Mouse (Mus musculus) hindbrain, embryonic 11.5 days (tissue): ENCODE measurements around the gene Atox1. TPM values are rescaled to one million over a fixed set of nuclear protein-coding genes. Genes with fewer than 3 reads are reported as not detected.

Source experiments
- ATAC-seq: fragments of 200-750 bp; cut with Nextera tagmentation; 2 replicates; pipeline ENCODE4 v1.8.0; 2017; ENCODE audit warnings: mild to moderate bottlenecking, moderate TSS enrichment, moderate library complexity; ENCODE audit not compliant: low FRiP score
- DNase-seq: peaks from one replicate; pipeline ENCODE4 v3.0.0-alpha.2; 2015; ENCODE audit warnings: low spot score
- H3K27ac ChIP-seq: fragments of 300-500 bp; sonication (generic); 2 replicates; pipeline ENCODE4 v1.5.1; 2014; ENCODE audit warnings: mild to moderate bottlenecking, low read depth, low read length
- H3K27me3 ChIP-seq: fragments of 300-500 bp; sonication (generic); 2 replicates; pipeline ENCODE4 v1.6.1; 2014; ENCODE audit warnings: mild to moderate bottlenecking, low read length, moderate library complexity, mixed read lengths; ENCODE audit not compliant: control insufficient read depth, insufficient read depth
- H3K36me3 ChIP-seq: fragments of 300-500 bp; sonication (generic); 2 replicates; pipeline ENCODE4 v1.6.1; 2014; ENCODE audit warnings: mild to moderate bottlenecking, low read length, moderate library complexity, mixed read lengths; ENCODE audit not compliant: control insufficient read depth, insufficient read depth
- H3K4me1 ChIP-seq: fragments of 300-500 bp; sonication (generic); replicated peaks from 2 replicates; pipeline ENCODE4 v1.6.1; 2014; ENCODE audit warnings: low read length, mixed read lengths; ENCODE audit not compliant: control insufficient read depth, insufficient read depth
- H3K4me2 ChIP-seq: fragments of 300-500 bp; sonication (generic); replicated peaks from 2 replicates; pipeline ENCODE4 v1.6.1; 2014; ENCODE audit warnings: mild to moderate bottlenecking, low read depth, low read length
- H3K4me3 ChIP-seq: fragments of 300-500 bp; sonication (generic); 2 replicates; pipeline ENCODE4 v1.5.1; 2014; ENCODE audit warnings: low read depth, low read length
- H3K9ac ChIP-seq: fragments of 300-500 bp; sonication (generic); 2 replicates; pipeline ENCODE4 v1.6.1; 2014; ENCODE audit warnings: low read depth, low read length
- H3K9me3 ChIP-seq: fragments of 300-500 bp; sonication (generic); 2 replicates; pipeline ENCODE4 v1.6.1; 2016; ENCODE audit warnings: low read length; ENCODE audit not compliant: control insufficient read depth
- WGBS: fragments of 180-500 bp; shearing (Covaris S2); extraction: QIAGEN DNeasy Blood & Tissue Kit; methylation state at CpG from one replicate; pipeline ENCODE4 v1.1.7; 2014; 5-methylcytosine and 5-hydroxymethylcytosine counted together
- polyA plus RNA-seq: library from polyadenylated mRNA; unstranded; fragments of >200 nt; fragmentation: Nextera tagmentation; extraction: Ambion mirVana; gene quantifications from 2 replicates; pipeline ENCODE4 v1.2.1, GENCODE M21; 2014

Atox1 gene
- polyA plus RNA-seq, 1 experiment from 2014 or later: 262 TPM

DNA sequence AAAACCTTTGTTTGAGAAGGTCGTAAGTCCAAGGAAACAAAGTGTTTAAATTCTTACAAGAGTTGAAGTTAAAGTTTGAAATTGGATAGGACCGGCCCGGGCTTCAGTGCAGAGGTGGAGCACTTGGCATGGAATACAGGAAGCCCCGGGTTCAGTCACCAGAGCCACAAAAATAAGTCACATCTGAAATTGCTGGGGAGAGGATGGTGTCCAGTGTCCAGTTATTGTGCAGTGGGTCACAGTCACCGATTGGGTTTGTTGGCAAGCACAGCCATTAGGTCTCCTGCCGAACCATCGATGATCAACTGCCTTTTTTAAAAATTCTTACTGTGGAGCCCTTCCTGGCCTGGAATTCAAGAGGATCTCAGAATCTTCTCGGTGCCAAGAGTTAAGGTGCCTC is 9.7 kb upstream of the Atox1 start:
- H3K9ac ChIP-seq: peak overlapping the region; percentile 97
- no peak overlapping the region for H3K27ac ChIP-seq
- H3K4me1 ChIP-seq: no peaks in the 10 kb centered on the region
- peak overlapping the region; percentile 98 for H3K4me3 ChIP-seq
- 65% methylated on average over 8 of the region's 8 CpGs for WGBS
- no peaks in the 10 kb centered on the region for H3K36me3 ChIP-seq
- no peak for DNase-seq
- H3K9me3 ChIP-seq: no peaks in the 10 kb centered on the region
- peak overlapping the region; percentile 79 for H3K4me2 ChIP-seq
- no peaks in the 10 kb centered on the region for H3K27me3 ChIP-seq
- ATAC-seq: no peak

DNA sequence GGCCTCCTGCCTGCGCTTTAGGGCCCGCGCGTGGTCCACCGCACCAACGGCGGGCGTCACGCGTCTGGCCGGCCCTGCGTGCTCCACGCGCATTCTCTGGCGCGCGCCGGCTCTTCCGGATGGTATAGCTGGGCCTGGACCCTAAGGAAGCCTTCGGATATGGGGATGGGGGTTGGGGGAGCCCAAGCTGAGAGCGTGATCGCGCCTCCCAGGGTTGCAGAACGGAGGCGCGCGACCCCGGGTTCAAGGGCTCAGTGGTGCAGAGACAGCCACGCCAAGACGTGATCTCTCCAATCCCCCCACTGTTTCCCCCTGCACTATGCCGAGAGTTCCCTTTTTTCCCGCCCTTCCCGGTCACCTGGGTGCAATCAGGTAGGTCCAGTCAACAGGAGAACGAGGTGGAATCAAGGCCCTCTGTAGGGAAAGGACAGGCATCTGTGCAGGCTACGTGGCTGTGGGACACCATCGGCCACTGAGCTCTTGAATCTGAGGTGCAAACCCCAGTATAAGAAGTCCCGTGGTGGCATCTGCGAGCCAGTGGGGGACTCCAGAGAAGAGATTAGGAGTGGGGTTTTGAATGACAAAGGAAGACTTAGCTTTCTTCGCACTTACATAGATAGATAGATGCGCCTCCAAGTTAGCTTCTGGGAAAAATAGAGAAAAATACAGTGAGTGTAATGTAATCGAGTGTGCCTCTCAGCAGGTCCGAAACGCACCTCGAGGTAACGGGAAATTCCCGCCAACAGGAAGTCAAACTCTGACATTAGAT is 9.1 kb upstream of the Atox1 start:
- DNase-seq (peak; percentile 57), ATAC-seq (peak; percentile 48; the same call in 1 of the 2 replicates)
- Histone ChIP-seq H3K27me3 (no peaks in the 10 kb centered on the region), H3K9me3 (no peaks in the 10 kb centered on the region), H3K27ac (peak overlapping the region; percentile 76), H3K36me3 (no peaks in the 10 kb centered on the region), H3K4me3 (peak overlapping the region; percentile 98), H3K4me1 (no peaks in the 10 kb centered on the region), H3K9ac (peak overlapping the region; percentile 97), H3K4me2 (peak overlapping the region; percentile 79)
- WGBS: 2% methylated on average over 44 of the region's 46 CpGs

DNA sequence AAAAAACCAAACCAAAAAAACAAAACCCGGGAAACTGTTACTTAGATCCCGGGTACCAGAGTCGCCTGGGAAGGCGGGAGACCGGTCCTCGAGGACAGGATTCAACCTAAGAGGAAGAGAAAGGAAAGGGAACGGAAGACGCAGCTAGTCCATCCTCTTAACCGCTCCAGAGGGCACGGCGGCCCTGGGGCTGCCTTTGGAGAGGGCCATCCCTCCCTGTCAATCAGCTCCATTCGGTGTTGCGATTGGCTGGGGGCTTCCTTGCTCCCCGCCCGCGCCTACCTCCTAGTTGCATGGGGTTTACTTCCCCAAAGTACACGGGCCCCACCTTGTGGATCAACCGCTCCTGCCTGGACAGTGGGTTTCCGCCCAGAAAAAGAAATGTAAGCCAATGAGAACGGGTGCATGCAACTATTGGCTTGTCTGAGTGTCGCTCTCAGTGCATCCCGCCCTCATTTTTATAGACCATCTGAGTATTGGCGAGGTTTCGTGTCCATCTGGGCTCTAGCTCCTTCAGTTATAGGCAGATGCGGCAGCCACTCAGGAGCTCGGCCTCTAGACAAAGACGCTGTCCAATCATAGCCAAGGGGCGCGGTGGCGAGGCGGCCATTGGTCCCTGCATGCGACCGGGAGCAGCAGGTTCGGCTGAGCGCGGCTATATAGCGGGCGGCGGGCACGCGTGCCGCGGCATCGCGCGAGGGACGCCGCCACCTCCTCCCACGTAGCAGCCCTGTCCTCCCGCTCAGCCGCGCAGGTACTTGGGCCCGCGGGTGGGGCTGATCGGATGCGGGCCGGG is 8.2 kb upstream of the Atox1 start, which contains the start of gene G3bp1:
Gene G3bp1 (plus strand): TSS at position 638 of the 796 bp plus-strand sequence.
- H3K9ac ChIP-seq: peak within 1 kb of the TSS; percentile 97
- under 1% methylated on average over 52 of the region's 57 CpGs for WGBS
- peak within 1 kb of the TSS; percentile 79 for H3K4me2 ChIP-seq
- H3K27ac ChIP-seq: peak within 1 kb of the TSS; percentile 86
- ATAC-seq (peak; percentile 98), DNase-seq (peak; percentile 97)
- no peaks in the 10 kb centered on the region for H3K9me3 ChIP-seq
- peak within 1 kb of the TSS; percentile 98 for H3K4me3 ChIP-seq
- no peaks in the 10 kb centered on the region for H3K36me3 ChIP-seq
- no peaks in the 10 kb centered on the region for H3K27me3 ChIP-seq
- no peaks in the 10 kb centered on the region for H3K4me1 ChIP-seq

DNA sequence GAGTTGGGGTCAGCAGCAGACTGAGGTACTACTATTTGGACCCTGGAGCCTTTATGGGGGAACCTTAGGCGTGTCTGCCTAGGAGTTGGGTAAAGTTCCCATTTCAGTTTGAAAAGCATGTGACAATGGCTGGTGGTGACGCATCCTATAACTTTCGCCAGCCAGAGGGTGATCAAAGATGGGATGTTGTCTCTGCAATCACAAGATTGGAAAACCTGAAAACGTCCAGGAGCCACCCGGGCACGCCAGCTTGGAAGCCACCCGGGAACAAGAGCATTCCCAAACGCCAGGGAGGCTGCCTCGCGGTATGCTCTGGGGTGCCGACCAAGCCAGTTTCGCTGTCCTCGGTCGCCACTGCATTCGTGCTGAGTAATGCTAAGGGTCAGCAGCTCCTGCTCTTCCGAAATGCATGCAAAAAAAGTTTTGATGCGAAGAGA is 7.6 kb upstream of the Atox1 start:
- Histone ChIP-seq H3K9me3 (no peaks in the 10 kb centered on the region), H3K9ac (peak overlapping the region; percentile 74), H3K4me1 (no peaks in the 10 kb centered on the region), H3K27ac (peak overlapping the region; percentile 86), H3K36me3 (no peaks in the 10 kb centered on the region), H3K27me3 (no peaks in the 10 kb centered on the region), H3K4me3 (peak overlapping the region; percentile 41), H3K4me2 (peak overlapping the region; percentile 70)
- DNase-seq: no peak
- ATAC-seq: peak; percentile 43
- 3% methylated on average over 17 of the region's 17 CpGs for WGBS

DNA sequence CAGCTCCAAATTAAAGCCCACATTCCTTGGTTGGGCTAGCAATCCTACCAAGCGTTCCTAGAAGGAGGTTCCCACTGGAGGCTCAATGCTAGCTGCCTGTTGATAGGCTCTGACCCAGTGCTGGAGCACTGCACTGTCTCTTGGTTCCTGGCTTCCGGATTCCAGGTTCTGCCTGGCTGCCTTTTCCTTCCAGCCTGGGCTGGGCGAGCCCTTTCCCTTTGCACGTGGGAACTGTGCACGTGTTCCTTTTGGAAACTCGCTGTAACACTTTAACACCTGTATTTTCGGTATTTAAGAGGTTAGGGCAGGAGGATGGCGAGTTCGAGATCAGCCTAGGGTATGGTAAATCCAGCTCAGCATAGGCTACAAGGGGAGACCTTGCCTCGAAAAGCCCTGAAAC is 7.0 kb upstream of the Atox1 start:
- H3K4me3 ChIP-seq: no peak overlapping the region
- ATAC-seq (no peak), DNase-seq (peak; percentile 10)
- no peaks in the 10 kb centered on the region for H3K36me3 ChIP-seq
- no peaks in the 10 kb centered on the region for H3K27me3 ChIP-seq
- no peaks in the 10 kb centered on the region for H3K4me1 ChIP-seq
- peak overlapping the region; percentile 70; the same call in 1 of the 2 replicates for H3K4me2 ChIP-seq
- H3K9me3 ChIP-seq: no peaks in the 10 kb centered on the region
- peak overlapping the region; percentile 74 for H3K9ac ChIP-seq
- peak overlapping the region; percentile 86; the same call in 1 of the 2 replicates for H3K27ac ChIP-seq
- 73% methylated on average over 10 of the region's 10 CpGs for WGBS

DNA sequence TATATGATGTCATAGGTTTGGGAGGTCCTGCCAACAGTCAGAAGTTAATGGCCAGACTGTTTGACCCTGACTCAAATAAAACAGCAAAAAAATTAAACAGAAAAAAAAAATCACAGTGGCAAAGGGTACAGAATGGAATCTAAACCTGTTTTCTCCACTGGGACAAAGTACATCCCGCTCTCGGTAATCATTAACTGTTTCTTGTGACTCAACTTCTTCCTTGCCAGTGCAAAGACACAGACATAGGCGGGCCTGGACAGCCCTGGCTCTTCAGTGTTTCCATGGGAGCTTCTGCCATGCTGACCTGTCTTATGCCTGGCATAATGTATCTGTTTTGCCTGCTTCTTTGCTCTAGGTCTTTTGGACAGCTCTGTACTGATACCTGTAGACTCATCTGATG is 4.1 kb upstream of the Atox1 start:
- Histone ChIP-seq H3K4me3 (no peak overlapping the region), H3K9me3 (no peaks in the 10 kb centered on the region), H3K36me3 (no peaks in the 10 kb centered on the region), H3K4me1 (no peaks in the 10 kb centered on the region; the same call in 1 of the 2 replicates), H3K9ac (no peak overlapping the region), H3K4me2 (no peak overlapping the region), H3K27me3 (no peaks in the 10 kb centered on the region), H3K27ac (no peak overlapping the region)
- WGBS: 84% methylated on average over 3 of the region's 3 CpGs
- no peak for DNase-seq
- no peak for ATAC-seq

DNA sequence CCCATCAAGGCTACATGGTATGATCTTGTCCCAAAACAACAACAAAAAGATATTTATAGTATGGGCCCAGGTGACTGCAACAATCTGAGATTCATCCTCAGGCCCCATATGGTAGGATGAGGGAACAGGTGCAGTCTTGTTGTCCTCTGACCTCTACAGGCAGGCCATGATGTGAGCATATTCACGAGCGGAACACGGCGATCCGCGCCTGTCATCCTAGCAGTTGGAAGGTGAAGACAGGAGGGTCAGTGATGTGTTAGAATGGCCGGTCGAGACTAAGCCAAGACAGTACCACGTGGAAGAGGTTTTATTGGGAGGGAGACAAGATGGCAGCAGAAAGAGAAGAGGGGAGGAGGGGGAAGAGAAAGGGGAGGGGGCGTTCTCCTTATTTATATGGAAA is 3.7 kb upstream of the Atox1 start:
- no peak overlapping the region for H3K9ac ChIP-seq
- DNase-seq: no peak
- no peak overlapping the region for H3K4me3 ChIP-seq
- no peaks in the 10 kb centered on the region for H3K27me3 ChIP-seq
- H3K36me3 ChIP-seq: no peaks in the 10 kb centered on the region
- WGBS: 83% methylated on average over 10 of the region's 10 CpGs
- no peak overlapping the region for H3K4me2 ChIP-seq
- H3K9me3 ChIP-seq: no peaks in the 10 kb centered on the region
- no peak overlapping the region for H3K27ac ChIP-seq
- H3K4me1 ChIP-seq: no peaks in the 10 kb centered on the region; the same call in 1 of the 2 replicates
- ATAC-seq: no peak

DNA sequence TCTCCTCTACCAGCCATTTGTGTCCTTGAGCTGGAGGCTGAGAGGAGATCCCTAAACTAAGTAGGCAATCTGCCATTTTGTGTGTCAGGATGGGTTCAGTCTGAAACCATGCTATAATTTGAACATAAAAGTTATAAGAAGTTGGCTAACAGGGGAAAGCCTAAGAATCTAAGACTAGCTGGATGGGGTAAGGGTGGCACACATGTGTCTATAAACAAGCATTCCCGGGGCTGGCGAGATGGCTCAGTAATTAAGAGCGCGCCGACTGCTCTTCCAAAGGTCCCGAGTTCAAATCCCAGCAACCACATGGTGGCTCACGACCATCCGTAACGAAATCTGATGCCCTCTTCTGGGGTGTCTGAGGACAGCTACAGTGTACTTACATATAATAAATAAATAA is 1.1 kb upstream of the Atox1 start:
- H3K36me3 ChIP-seq: no peaks in the 10 kb centered on the region

More for the DNA sequence above, 1.1 kb upstream of the Atox1 start:
- H3K9ac ChIP-seq: no peak overlapping the region
- no peak overlapping the region for H3K4me3 ChIP-seq
- 97% methylated on average over 9 of the region's 9 CpGs for WGBS
- no peak overlapping the region for H3K27ac ChIP-seq
- DNase-seq (no peak), ATAC-seq (no peak)
- no peak overlapping the region for H3K4me2 ChIP-seq
- no peaks in the 10 kb centered on the region for H3K9me3 ChIP-seq
- H3K27me3 ChIP-seq: no peaks in the 10 kb centered on the region
- H3K4me1 ChIP-seq: no peaks in the 10 kb centered on the region; the same call in 1 of the 2 replicates
